Mouse (Mus musculus): ENCODE measurements around the gene Cdk12.

Gene Cdk12

GRCm38 (mm10) chr11:98260706-98261479 is 58.0 kb downstream of the Cdk12 start:
- DNase-seq = no peak

GRCm38 (mm10) chr11:98265039-98265438 is 62.2 kb downstream of the Cdk12 start:
- peak; percentile 89 to 95 for DNase-seq

GRCm38 (mm10) chr11:98265891-98266290 is 63.0 kb downstream of the Cdk12 start:
- no peak for DNase-seq

- no peak for DNase-seq
Measured at GRCm38 (mm10) chr11:98266699-98267402, 64.0 kb downstream of the Cdk12 start.

- no peak for DNase-seq
Measured at GRCm38 (mm10) chr11:98270066-98270465, 67.2 kb downstream of the Cdk12 start.

- DNase-seq = no peak
Measured at GRCm38 (mm10) chr11:98270466-98270865, 67.6 kb downstream of the Cdk12 start.

GRCm38 (mm10) chr11:98283740-98284139 is 80.9 kb downstream of the Cdk12 start:
- no peak for DNase-seq

GRCm38 (mm10) chr11:98284230-98284629 is 81.4 kb downstream of the Cdk12 start:
- peak; percentile 36 to 39 for DNase-seq

- no peak for DNase-seq
Measured at GRCm38 (mm10) chr11:98285368-98285767, 82.5 kb downstream of the Cdk12 start.

GRCm38 (mm10) chr11:98287531-98287930 is 84.7 kb downstream of the Cdk12 start:
- no peak for DNase-seq

- DNase-seq = no peak
Measured at GRCm38 (mm10) chr11:98287961-98288360, 85.1 kb downstream of the Cdk12 start.

GRCm38 (mm10) chr11:98289873-98290272 is 87.0 kb downstream of the Cdk12 start:
- peak; percentile 47 to 54 for DNase-seq

- DNase-seq = no peak
Measured at GRCm38 (mm10) chr11:98290906-98291305, 88.0 kb downstream of the Cdk12 start.

GRCm38 (mm10) chr11:98293070-98293469 is 90.2 kb downstream of the Cdk12 start:
- DNase-seq = no peak

- peak; percentile 93 to 97 for DNase-seq
Measured at GRCm38 (mm10) chr11:98294188-98295012, 91.5 kb downstream of the Cdk12 start.

GRCm38 (mm10) chr11:98295013-98295585 is 92.2 kb downstream of the Cdk12 start:
- peak; percentile 57 to 61 for DNase-seq

- no peak for DNase-seq
Measured at GRCm38 (mm10) chr11:98296277-98296676, 93.4 kb downstream of the Cdk12 start.

- no peak for DNase-seq
Measured at GRCm38 (mm10) chr11:98296916-98297315, 94.1 kb downstream of the Cdk12 start.

GRCm38 (mm10) chr11:98297778-98298177 is 94.9 kb downstream of the Cdk12 start:
- DNase-seq = no peak

- no peak for DNase-seq
Measured at GRCm38 (mm10) chr11:98298484-98299205, 95.8 kb downstream of the Cdk12 start.

GRCm38 (mm10) chr11:98313790-98314323 is 111.0 kb downstream of the Cdk12 start:
- DNase-seq = peak; percentile 52 to 58

- DNase-seq = no peak
Measured at GRCm38 (mm10) chr11:98317479-98317878, 114.6 kb downstream of the Cdk12 start.

All from cerebellum, postnatal 36 days (tissue).